Mouse (Mus musculus): ENCODE results near the gene Pth1r. TPM values are rescaled to one million over a fixed set of nuclear protein-coding genes. Genes with fewer than 3 reads are reported as not detected.

Gene Pth1r
- polyA plus RNA-seq, 1 experiment from 2014 or later: 97.8 TPM

DNA sequence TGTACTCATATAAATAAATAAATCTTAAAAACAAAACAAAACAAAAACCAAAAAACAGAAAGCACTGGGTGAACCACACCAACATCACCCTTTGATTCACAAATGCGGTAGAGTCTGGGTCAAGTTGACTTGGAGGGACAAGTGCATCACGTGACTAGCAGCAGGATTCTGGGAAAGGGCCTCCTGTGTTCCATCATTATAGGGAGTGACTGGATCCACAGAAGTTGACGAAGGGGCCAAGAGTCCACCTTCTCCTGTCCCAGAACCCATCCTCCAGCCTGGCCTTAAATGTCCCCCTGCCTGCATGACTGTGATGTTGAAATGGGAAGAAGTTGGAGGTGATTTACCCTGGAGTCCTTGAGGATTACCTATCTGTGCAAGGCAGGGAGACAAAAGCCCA, 28.1 kb downstream of the Pth1r start:
- H3K9ac ChIP-seq: no peak overlapping the region
- no peaks in the 10 kb centered on the region for H3K9me3 ChIP-seq (ENCODE audit: low read depth, low read length)
- ATAC-seq (ENCODE audit: insufficient read depth) (no peak), DNase-seq (no peak)
- peaks cover 32% of the 10 kb centered on the region for H3K36me3 ChIP-seq (ENCODE audit: insufficient read depth)
- H3K27ac ChIP-seq (ENCODE audit: low read depth): no peak overlapping the region
- H3K4me2 ChIP-seq: no peak overlapping the region
- TF ChIP-seq CTCF (IDR thresholded peaks at IDR 0.05; ENCODE audit: low read depth): no peak
- 76% methylated on average over 3 of the region's 3 CpGs for WGBS
- no peaks in the 10 kb centered on the region for H3K27me3 ChIP-seq (ENCODE audit: insufficient read depth, low read length)
- H3K4me1 ChIP-seq (ENCODE audit: insufficient read depth): no peaks in the 10 kb centered on the region
- no peak overlapping the region for H3K4me3 ChIP-seq (ENCODE audit: low read depth, low read length)

DNA sequence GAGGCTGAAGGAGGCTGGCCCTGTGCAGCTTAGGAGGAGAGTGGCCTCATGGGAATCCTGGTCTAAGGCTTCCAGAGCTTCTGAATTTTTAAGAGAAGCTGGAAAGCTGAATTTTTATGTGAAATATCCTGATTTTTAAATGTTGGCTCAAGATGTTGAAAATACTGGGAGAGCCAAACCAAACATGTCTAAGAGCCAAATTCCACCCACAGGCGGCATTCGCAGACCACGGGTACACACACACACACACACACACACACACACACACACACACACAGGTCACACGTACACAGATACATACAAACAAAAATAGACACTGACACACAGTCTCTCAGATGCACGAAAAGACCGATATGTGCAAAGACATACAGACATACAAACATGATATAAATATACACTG, 28.9 kb downstream of the Pth1r start:
- Histone ChIP-seq H3K27me3 (ENCODE audit: insufficient read depth, low read length) (no peaks in the 10 kb centered on the region), H3K9ac (no peak overlapping the region), H3K4me1 (ENCODE audit: insufficient read depth) (no peaks in the 10 kb centered on the region), H3K36me3 (ENCODE audit: insufficient read depth) (peaks cover 27% of the 10 kb centered on the region), H3K4me3 (ENCODE audit: low read depth, low read length) (no peak overlapping the region), H3K27ac (ENCODE audit: low read depth) (no peak overlapping the region), H3K9me3 (ENCODE audit: low read depth, low read length) (no peaks in the 10 kb centered on the region), H3K4me2 (no peak overlapping the region)
- no peak for DNase-seq
- TF ChIP-seq CTCF (IDR thresholded peaks at IDR 0.05; ENCODE audit: low read depth): no peak
- WGBS: 80% methylated on average over 6 of the region's 6 CpGs
- ATAC-seq (ENCODE audit: insufficient read depth): no peak

DNA sequence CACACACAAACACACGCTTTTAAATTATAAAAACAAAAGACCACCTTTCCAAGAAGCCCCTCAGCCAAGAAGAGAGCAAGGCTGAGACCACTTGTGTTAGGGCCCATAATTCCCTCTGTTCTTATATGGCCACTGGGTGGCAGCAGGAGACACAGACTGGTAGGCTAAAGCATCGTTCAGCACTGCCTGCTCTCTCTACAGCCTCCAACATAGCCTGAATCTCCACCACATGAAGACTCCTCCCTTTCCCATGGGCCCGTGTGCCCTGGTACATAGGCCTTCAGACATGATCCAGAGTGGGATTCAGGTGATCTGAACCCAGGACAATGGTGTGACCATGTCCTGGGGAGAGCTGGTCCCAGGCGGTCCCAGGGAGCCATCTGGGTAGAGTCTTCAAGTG, 30.2 kb downstream of the Pth1r start:
- H3K27me3 ChIP-seq (ENCODE audit: insufficient read depth, low read length): no peaks in the 10 kb centered on the region
- no peaks in the 10 kb centered on the region for H3K9me3 ChIP-seq (ENCODE audit: low read depth, low read length)
- no peak overlapping the region for H3K27ac ChIP-seq (ENCODE audit: low read depth)
- WGBS: 27% methylated on average over 4 of the region's 4 CpGs
- no peak overlapping the region for H3K4me2 ChIP-seq
- TF ChIP-seq CTCF (IDR thresholded peaks at IDR 0.05; ENCODE audit: low read depth): peak; percentile 89
- no peak overlapping the region for H3K9ac ChIP-seq
- peaks cover 31% of the 10 kb centered on the region for H3K36me3 ChIP-seq (ENCODE audit: insufficient read depth)
- H3K4me3 ChIP-seq (ENCODE audit: low read depth, low read length): no peak overlapping the region
- H3K4me1 ChIP-seq (ENCODE audit: insufficient read depth): no peaks in the 10 kb centered on the region
- DNase-seq (peak; percentile 87), ATAC-seq (ENCODE audit: insufficient read depth) (peak; percentile 68)

DNA sequence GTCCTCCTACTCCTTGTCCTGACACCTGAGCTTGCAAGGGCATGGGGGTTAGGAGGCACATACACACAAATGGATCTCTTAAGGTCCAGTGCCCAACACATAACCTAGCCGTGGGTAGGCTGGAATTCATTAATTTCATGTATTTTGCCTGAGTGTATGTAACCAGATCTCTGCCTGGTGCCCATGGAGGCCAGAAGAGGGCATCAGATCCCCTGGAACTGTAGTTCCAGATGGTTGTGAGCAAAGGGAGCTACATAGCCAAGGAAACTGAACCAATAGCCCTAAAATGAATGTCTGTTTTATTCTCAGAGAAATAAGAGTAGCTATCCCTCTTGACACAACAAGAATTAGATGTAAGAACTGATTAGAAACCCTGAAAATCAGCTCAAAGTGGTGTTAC, 31.5 kb downstream of the Pth1r start:
- TF ChIP-seq CTCF (IDR thresholded peaks at IDR 0.05; ENCODE audit: low read depth): peak; percentile 53
- H3K27ac ChIP-seq (ENCODE audit: low read depth): no peak overlapping the region
- no peaks in the 10 kb centered on the region for H3K4me1 ChIP-seq (ENCODE audit: insufficient read depth)
- H3K36me3 ChIP-seq (ENCODE audit: insufficient read depth): peaks cover 30% of the 10 kb centered on the region
- H3K4me2 ChIP-seq: no peak overlapping the region
- DNase-seq: peak; percentile 48
- H3K4me3 ChIP-seq (ENCODE audit: low read depth, low read length): no peak overlapping the region
- H3K9ac ChIP-seq: no peak overlapping the region
- H3K9me3 ChIP-seq (ENCODE audit: low read depth, low read length): no peaks in the 10 kb centered on the region
- 44% methylated on average over 1 of the region's 1 CpGs for WGBS
- H3K27me3 ChIP-seq (ENCODE audit: insufficient read depth, low read length): no peaks in the 10 kb centered on the region
- no peak for ATAC-seq (ENCODE audit: insufficient read depth)

DNA sequence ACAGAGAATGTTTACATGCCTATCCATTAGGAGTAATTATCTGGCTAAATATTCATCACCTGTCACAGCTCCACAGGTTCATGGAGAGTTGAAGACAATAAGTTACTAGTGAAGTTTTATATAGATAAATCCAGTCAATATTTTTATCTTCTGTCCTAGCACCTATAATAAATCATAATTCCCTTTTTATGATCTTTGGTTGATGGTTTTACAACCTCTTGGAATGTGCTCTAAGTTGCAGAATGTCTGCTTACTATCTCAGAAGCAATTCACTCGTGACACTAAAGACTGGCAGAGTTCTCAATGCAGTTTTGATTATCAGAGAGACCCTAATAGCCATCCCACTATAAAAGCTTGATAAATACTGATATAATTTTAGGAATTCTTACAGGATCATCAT, 33.6 kb downstream of the Pth1r start:
- TF ChIP-seq CTCF (IDR thresholded peaks at IDR 0.05; ENCODE audit: low read depth): no peak
- Histone ChIP-seq H3K36me3 (ENCODE audit: insufficient read depth) (peaks cover 33% of the 10 kb centered on the region), H3K27me3 (ENCODE audit: insufficient read depth, low read length) (no peaks in the 10 kb centered on the region), H3K4me1 (ENCODE audit: insufficient read depth) (no peaks in the 10 kb centered on the region), H3K27ac (ENCODE audit: low read depth) (no peak overlapping the region), H3K4me3 (ENCODE audit: low read depth, low read length) (no peak overlapping the region), H3K9me3 (ENCODE audit: low read depth, low read length) (no peaks in the 10 kb centered on the region), H3K9ac (no peak overlapping the region), H3K4me2 (no peak overlapping the region)
- no peak for DNase-seq
- ATAC-seq (ENCODE audit: insufficient read depth): no peak
- WGBS: 70% methylated on average over 1 of the region's 1 CpGs

DNA sequence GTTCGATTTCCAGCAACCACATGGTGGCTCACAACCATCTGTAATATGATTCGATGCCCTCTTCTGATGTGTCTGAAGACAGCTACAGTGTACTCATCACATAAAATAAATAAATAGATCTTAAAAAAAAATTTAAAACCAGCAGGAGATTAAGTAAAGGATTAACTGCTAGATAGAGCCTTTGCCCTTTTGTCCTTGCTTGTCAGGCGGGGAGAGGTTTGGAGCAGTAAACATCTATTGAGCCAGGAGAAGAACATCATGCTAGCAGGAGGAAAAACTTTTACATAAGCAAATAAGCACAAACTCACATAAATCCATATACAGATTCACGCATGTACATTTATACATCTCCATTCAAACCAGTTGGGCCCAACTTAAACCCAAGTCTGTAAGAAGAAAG, 34.4 kb downstream of the Pth1r start:
- no peak overlapping the region for H3K9ac ChIP-seq
- no peak for DNase-seq
- peaks cover 33% of the 10 kb centered on the region for H3K36me3 ChIP-seq (ENCODE audit: insufficient read depth)
- no peaks in the 10 kb centered on the region for H3K4me1 ChIP-seq (ENCODE audit: insufficient read depth)
- 81% methylated on average over 4 of the region's 4 CpGs for WGBS
- no peak overlapping the region for H3K27ac ChIP-seq (ENCODE audit: low read depth)
- H3K4me2 ChIP-seq: no peak overlapping the region
- ATAC-seq (ENCODE audit: insufficient read depth): no peak
- H3K9me3 ChIP-seq (ENCODE audit: low read depth, low read length): no peaks in the 10 kb centered on the region
- TF ChIP-seq CTCF (IDR thresholded peaks at IDR 0.05; ENCODE audit: low read depth): no peak
- H3K4me3 ChIP-seq (ENCODE audit: low read depth, low read length): no peak overlapping the region
- H3K27me3 ChIP-seq (ENCODE audit: insufficient read depth, low read length): no peaks in the 10 kb centered on the region

DNA sequence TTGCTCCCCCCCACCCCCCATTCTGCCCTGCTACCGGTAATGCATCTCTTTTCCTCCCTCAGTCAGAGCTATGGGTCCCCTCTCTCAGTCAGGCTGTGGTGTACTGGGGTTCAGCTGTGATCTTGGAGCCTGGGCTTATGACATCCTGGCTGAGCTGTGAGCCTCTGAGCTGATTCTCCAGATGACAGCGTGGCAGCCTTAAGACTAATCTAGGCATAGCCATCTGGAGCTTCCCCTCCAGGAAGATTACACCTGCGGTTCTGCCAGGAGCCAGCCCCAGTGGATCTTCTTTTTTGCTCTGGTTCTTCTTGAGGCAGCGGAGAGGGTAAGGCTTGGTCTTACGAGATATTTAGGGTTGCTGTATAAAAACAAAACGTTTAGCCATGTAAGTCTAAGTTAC, 34.9 kb downstream of the Pth1r start:
- Histone ChIP-seq H3K9ac (no peak overlapping the region), H3K27me3 (ENCODE audit: insufficient read depth, low read length) (no peaks in the 10 kb centered on the region), H3K36me3 (ENCODE audit: insufficient read depth) (peaks cover 33% of the 10 kb centered on the region), H3K4me3 (ENCODE audit: low read depth, low read length) (no peak overlapping the region), H3K27ac (ENCODE audit: low read depth) (no peak overlapping the region), H3K4me2 (no peak overlapping the region), H3K9me3 (ENCODE audit: low read depth, low read length) (no peaks in the 10 kb centered on the region), H3K4me1 (ENCODE audit: insufficient read depth) (no peaks in the 10 kb centered on the region)
- TF ChIP-seq CTCF (IDR thresholded peaks at IDR 0.05; ENCODE audit: low read depth): no peak
- DNase-seq (no peak), ATAC-seq (ENCODE audit: insufficient read depth) (no peak)
- WGBS: 85% methylated on average over 6 of the region's 6 CpGs

DNA sequence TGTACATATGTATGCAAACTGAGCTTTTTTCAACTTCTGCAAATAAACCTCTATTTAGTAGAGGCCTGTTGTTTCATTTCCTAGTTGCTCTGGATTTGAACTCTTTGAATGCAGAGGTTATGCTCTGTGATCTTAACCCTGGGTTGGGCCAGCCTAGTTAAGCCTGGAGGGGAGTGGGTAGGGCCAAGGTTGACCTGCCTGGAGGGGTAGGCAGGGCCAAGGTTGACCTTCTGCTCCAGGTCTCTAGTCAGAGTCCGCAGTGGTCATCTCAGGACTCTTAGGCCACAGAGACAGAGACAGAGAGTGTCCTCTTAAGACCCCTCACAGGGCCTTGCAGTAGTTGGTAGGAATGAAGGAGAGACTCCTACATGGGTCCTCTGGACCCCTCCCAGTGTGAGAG, 35.4 kb downstream of the Pth1r start:
- Histone ChIP-seq H3K36me3 (ENCODE audit: insufficient read depth) (peaks cover 33% of the 10 kb centered on the region), H3K4me3 (ENCODE audit: low read depth, low read length) (no peak overlapping the region), H3K9me3 (ENCODE audit: low read depth, low read length) (no peaks in the 10 kb centered on the region), H3K4me1 (ENCODE audit: insufficient read depth) (no peaks in the 10 kb centered on the region), H3K27me3 (ENCODE audit: insufficient read depth, low read length) (no peaks in the 10 kb centered on the region), H3K27ac (ENCODE audit: low read depth) (no peak overlapping the region), H3K9ac (no peak overlapping the region), H3K4me2 (no peak overlapping the region)
- DNase-seq (no peak), ATAC-seq (ENCODE audit: insufficient read depth) (no peak)
- 92% methylated on average over 1 of the region's 1 CpGs for WGBS
- no peak for TF ChIP-seq CTCF (IDR thresholded peaks at IDR 0.05; ENCODE audit: low read depth)
